12 mouse cellular contexts compared by ENCODE assay signal in the genomic region with DNA sequence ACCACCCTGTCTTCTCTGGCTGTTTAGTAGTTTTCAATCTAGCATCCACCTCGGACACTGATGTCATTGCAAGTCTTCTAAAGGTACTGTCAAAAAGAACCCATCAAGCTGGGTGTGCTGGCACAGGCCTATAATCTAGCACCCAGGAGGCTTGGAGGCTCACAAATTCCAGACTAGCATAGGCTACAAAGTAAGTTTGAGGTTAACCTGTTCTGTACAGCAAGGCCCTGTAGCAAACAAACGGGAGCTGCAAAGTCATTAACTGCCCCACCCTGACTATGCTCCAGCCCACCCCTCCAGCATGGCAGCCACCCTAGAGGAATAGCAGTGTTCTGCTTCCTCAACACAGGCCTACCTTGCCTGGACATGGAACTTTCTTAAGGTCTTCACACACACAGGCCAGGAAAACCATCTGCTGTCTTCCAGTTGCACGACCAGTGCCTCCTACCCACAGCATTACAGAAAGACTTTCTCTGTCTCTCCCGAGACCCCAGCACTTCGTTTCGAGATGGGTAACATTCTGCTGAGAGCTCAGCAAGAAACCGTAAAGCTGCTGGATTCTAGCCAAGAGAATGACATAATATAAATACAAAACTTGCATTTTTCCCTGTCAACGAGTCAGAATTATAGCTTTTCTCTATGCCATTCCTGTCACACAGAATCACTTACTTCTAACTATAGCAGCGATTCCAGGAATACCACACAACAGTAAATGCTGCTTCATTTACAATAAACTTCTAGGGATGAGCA.
DNase-seq lines count a peak whose midpoint lies in the region; ATAC-seq and TF ChIP-seq lines count a peak whose summit lies in the region.
"Had no signal": no experiment of that assay in that cellular context is flagged by ENCODE, and none has a peak within 500 bp of the region (broad histone marks: within the 10 kb centered on the region; RNA-seq: fewer than 3 reads in every experiment).

No protein-coding gene starts in this region.

- H3K27ac ChIP-seq in limb, embryonic 14.5 days (replicated peaks; ENCODE audit: low read depth, low read length): no peak overlapping the region
- H3K27ac ChIP-seq in limb, embryonic 10.5 days: no peak overlapping the region
- H3K27ac ChIP-seq in midbrain, embryonic 14.5 days (replicated peaks; ENCODE audit: low read depth, low read length): no peak overlapping the region
- H3K27ac ChIP-seq: hindbrain, embryonic 10.5 days; liver, embryonic 13.5 days had no signal

- 49% methylated on average over 9 of the region's 9 CpGs for WGBS in limb, embryonic 14.5 days
- WGBS in limb, embryonic 10.5 days: 89% methylated on average over 9 of the region's 9 CpGs
- 81% methylated on average over 9 of the region's 9 CpGs for WGBS in midbrain, embryonic 14.5 days

- H3K36me3 ChIP-seq in limb, embryonic 14.5 days (ENCODE audit: control insufficient read depth, insufficient read depth, low read length): peaks cover under 1% of the 10 kb centered on the region; the same call in 1 of the 2 replicates
- no peaks in the 10 kb centered on the region for H3K36me3 ChIP-seq in limb, embryonic 10.5 days
- H3K36me3 ChIP-seq in midbrain, embryonic 14.5 days (ENCODE audit: control insufficient read depth, insufficient read depth, low read length): no peaks in the 10 kb centered on the region
- H3K36me3 ChIP-seq: hindbrain, embryonic 10.5 days; liver, embryonic 13.5 days had no signal

- TF ChIP-seq POLR2A in limb, embryonic 14.5 days (IDR thresholded peaks at IDR 0.05; ENCODE audit: borderline replicate concordance, extremely low read depth, insufficient read depth, insufficient read length): no peak

- H3K9me3 ChIP-seq in limb, embryonic 14.5 days (ENCODE audit: control insufficient read depth, low read length): no peaks in the 10 kb centered on the region
- no peaks in the 10 kb centered on the region for H3K9me3 ChIP-seq in limb, embryonic 10.5 days (replicated peaks)
- no peaks in the 10 kb centered on the region for H3K9me3 ChIP-seq in midbrain, embryonic 14.5 days (ENCODE audit: control insufficient read depth, low read length)
- H3K9me3 ChIP-seq: hindbrain, embryonic 10.5 days; liver, embryonic 13.5 days had no signal

- ATAC-seq in frontal cortex, adult (ENCODE audit: low TSS enrichment): peak; percentile 20; the same call in 1 of the 2 replicates
- no peak for ATAC-seq in limb, embryonic 14.5 days (ENCODE audit: low FRiP score, low read depth)
- ATAC-seq in midbrain, embryonic 14.5 days (ENCODE audit: low FRiP score, low TSS enrichment): no peak

- H3K4me3 ChIP-seq in limb, embryonic 14.5 days (replicated peaks; ENCODE audit: low read length): no peak overlapping the region
- H3K4me3 ChIP-seq in limb, embryonic 10.5 days: no peak overlapping the region
- no peak overlapping the region for H3K4me3 ChIP-seq in midbrain, embryonic 14.5 days (replicated peaks; ENCODE audit: low read depth, low read length)
- H3K4me3 ChIP-seq: hindbrain, embryonic 10.5 days; liver, embryonic 13.5 days had no signal

- no peak overlapping the region for H3K9ac ChIP-seq in limb, embryonic 14.5 days (ENCODE audit: low read depth, low read length, severe bottlenecking)
- no peak overlapping the region for H3K9ac ChIP-seq in midbrain, embryonic 14.5 days (replicated peaks; ENCODE audit: low read length)
- H3K9ac ChIP-seq: liver, embryonic 13.5 days had no signal

- DNase-seq in cerebellum, adult 9-10 months: peak; percentile 25
- no peak for DNase-seq in cerebellum, adult 8-10 months
- DNase-seq in frontal cortex, postnatal 14 days (ENCODE audit: low spot score in 2 of 2): no peak
- peak; percentile 66 for DNase-seq in limb, embryonic 14.5 days (ENCODE audit: low spot score)
- no peak for DNase-seq in limb, embryonic 10.5 days (ENCODE audit: low spot score)
- DNase-seq in brain, embryonic 18.5 days (ENCODE audit: low read depth, low spot score): peak; percentile 16
- DNase-seq in midbrain, embryonic 14.5 days: no peak
- DNase-seq: liver, embryonic 13.5 days had no signal

- H3K27me3 ChIP-seq in limb, embryonic 14.5 days (ENCODE audit: control insufficient read depth, insufficient read depth, low read length): no peaks in the 10 kb centered on the region
- no peaks in the 10 kb centered on the region for H3K27me3 ChIP-seq in limb, embryonic 10.5 days (ENCODE audit: low read depth, poor library complexity, severe bottlenecking)
- H3K27me3 ChIP-seq in midbrain, embryonic 14.5 days (ENCODE audit: control insufficient read depth, insufficient read depth, low read length): no peaks in the 10 kb centered on the region
- H3K27me3 ChIP-seq: CH12.LX; liver, embryonic 13.5 days had no signal

- no peaks in the 10 kb centered on the region for H3K4me1 ChIP-seq in limb, embryonic 14.5 days (ENCODE audit: control insufficient read depth, insufficient read depth, low read length)
- H3K4me1 ChIP-seq in limb, embryonic 10.5 days: no peaks in the 10 kb centered on the region
- no peaks in the 10 kb centered on the region for H3K4me1 ChIP-seq in midbrain, embryonic 14.5 days (ENCODE audit: control insufficient read depth, insufficient read depth, low read length)
- H3K4me1 ChIP-seq: hindbrain, embryonic 10.5 days had no signal

- no peak overlapping the region for H3K4me2 ChIP-seq in limb, embryonic 14.5 days (replicated peaks; ENCODE audit: low read depth, low read length, severe bottlenecking)
- no peak overlapping the region for H3K4me2 ChIP-seq in midbrain, embryonic 14.5 days (ENCODE audit: low read length)
- H3K4me2 ChIP-seq: liver, embryonic 13.5 days; midbrain, embryonic 11.5 days had no signal

Comparison
In these comparisons a context has a peak if more than half of its experiments do, and no peak if none do; other contexts are left out.
1. DNase-seq: peak in cerebellum, adult 9-10 months (single experiment), limb, embryonic 14.5 days (single experiment) and brain, embryonic 18.5 days (single experiment); none in cerebellum, adult 8-10 months (single experiment), frontal cortex, postnatal 14 days (0 of 2), limb, embryonic 10.5 days (single experiment) and midbrain, embryonic 14.5 days (single experiment).